Mouse (Mus musculus): ENCODE data around the gene Hcrt. TPM values are rescaled to one million over a fixed set of nuclear protein-coding genes. Genes with fewer than 3 reads are reported as not detected.
A peak's percentile ranks its signal among the peaks of the same experiment; 100 is the strongest.

The Hcrt gene
- polyA plus RNA-seq, 1 experiment from 2014 or later = not detected

GRCm38 (mm10) chr11:100789702-100790101 lies 27.0 kb upstream of the Hcrt start:
- Histone ChIP-seq H3K9ac (replicated peaks) (no peak overlapping the region), H3K36me3 (peaks cover 65% of the 10 kb centered on the region), H3K4me1 (replicated peaks) (peaks cover 21% of the 10 kb centered on the region), H3K4me2 (no peak overlapping the region), H3K27ac (no peak overlapping the region), H3K27me3 (no peaks in the 10 kb centered on the region), H3K4me3 (replicated peaks) (no peak overlapping the region), H3K9me3 (no peaks in the 10 kb centered on the region)
- WGBS = 74% methylated on average over 3 of the region's 3 CpGs
- no peak for ATAC-seq (ENCODE audit: insufficient number of reproducible peaks, insufficient read depth, low FRiP score, low TSS enrichment, low read depth)

GRCm38 (mm10) chr11:100785774-100786173 lies 23.0 kb upstream of the Hcrt start:
- Histone ChIP-seq H3K4me1 (replicated peaks) (peaks cover 21% of the 10 kb centered on the region), H3K36me3 (peaks cover 66% of the 10 kb centered on the region)
- 93% methylated on average over 2 of the region's 2 CpGs for WGBS

GRCm38 (mm10) chr11:100784286-100784685 lies 21.6 kb upstream of the Hcrt start:
- H3K27me3 ChIP-seq = no peaks in the 10 kb centered on the region
- no peaks in the 10 kb centered on the region for H3K9me3 ChIP-seq
- 88% methylated on average over 8 of the region's 8 CpGs for WGBS
- no peak overlapping the region for H3K9ac ChIP-seq (replicated peaks)
- H3K4me3 ChIP-seq (replicated peaks) = no peak overlapping the region
- peaks cover 21% of the 10 kb centered on the region for H3K4me1 ChIP-seq (replicated peaks)
- ATAC-seq (ENCODE audit: insufficient number of reproducible peaks, insufficient read depth, low FRiP score, low TSS enrichment, low read depth) = no peak
- no peak overlapping the region for H3K4me2 ChIP-seq
- H3K36me3 ChIP-seq = peaks cover 62% of the 10 kb centered on the region
- H3K27ac ChIP-seq = no peak overlapping the region

More at GRCm38 (mm10) chr11:100785774-100786173, 23.0 kb upstream of the Hcrt start:
- no peak overlapping the region for H3K27ac ChIP-seq
- H3K27me3 ChIP-seq = no peaks in the 10 kb centered on the region
- no peak overlapping the region for H3K4me2 ChIP-seq
- H3K9ac ChIP-seq (replicated peaks) = no peak overlapping the region
- ATAC-seq (ENCODE audit: insufficient number of reproducible peaks, insufficient read depth, low FRiP score, low TSS enrichment, low read depth) = no peak
- no peaks in the 10 kb centered on the region for H3K9me3 ChIP-seq
- H3K4me3 ChIP-seq (replicated peaks) = no peak overlapping the region

- H3K27me3 ChIP-seq = no peaks in the 10 kb centered on the region
- no peak overlapping the region for H3K9ac ChIP-seq (replicated peaks)
- H3K27ac ChIP-seq = no peak overlapping the region
- H3K4me2 ChIP-seq = no peak overlapping the region
- 86% methylated on average over 13 of the region's 13 CpGs for WGBS
- H3K36me3 ChIP-seq = peaks cover 62% of the 10 kb centered on the region
- H3K9me3 ChIP-seq = no peaks in the 10 kb centered on the region
- peaks cover 14% of the 10 kb centered on the region for H3K4me1 ChIP-seq (replicated peaks)
- ATAC-seq (ENCODE audit: insufficient number of reproducible peaks, insufficient read depth, low FRiP score, low TSS enrichment, low read depth) = no peak
- H3K4me3 ChIP-seq (replicated peaks) = no peak overlapping the region
These were observed 19.8 kb upstream of the Hcrt start for GRCm38 (mm10) chr11:100782568-100782967.

GRCm38 (mm10) chr11:100781763-100782475 lies 19.2 kb upstream of the Hcrt start:
- H3K4me1 ChIP-seq (replicated peaks) = peaks cover 9% of the 10 kb centered on the region
- WGBS = 90% methylated on average over 15 of the region's 15 CpGs
- H3K27me3 ChIP-seq = no peaks in the 10 kb centered on the region
- no peak overlapping the region for H3K9ac ChIP-seq (replicated peaks)
- H3K27ac ChIP-seq = no peak overlapping the region
- no peak for ATAC-seq (ENCODE audit: insufficient number of reproducible peaks, insufficient read depth, low FRiP score, low TSS enrichment, low read depth)
- peaks cover 57% of the 10 kb centered on the region for H3K36me3 ChIP-seq
- no peak overlapping the region for H3K4me3 ChIP-seq (replicated peaks)
- no peaks in the 10 kb centered on the region for H3K9me3 ChIP-seq
- no peak overlapping the region for H3K4me2 ChIP-seq

- WGBS = 76% methylated on average over 8 of the region's 8 CpGs
- H3K9me3 ChIP-seq = no peaks in the 10 kb centered on the region
- no peak overlapping the region for H3K9ac ChIP-seq (replicated peaks)
- no peak overlapping the region for H3K4me2 ChIP-seq
- no peak overlapping the region for H3K4me3 ChIP-seq (replicated peaks)
- H3K4me1 ChIP-seq (replicated peaks) = no peaks in the 10 kb centered on the region
- H3K27ac ChIP-seq = no peak overlapping the region
- H3K27me3 ChIP-seq = no peaks in the 10 kb centered on the region
- ATAC-seq (ENCODE audit: insufficient number of reproducible peaks, insufficient read depth, low FRiP score, low TSS enrichment, low read depth) = no peak
- H3K36me3 ChIP-seq = peaks cover 48% of the 10 kb centered on the region; the same call in 1 of the 2 replicates
These were observed 17.5 kb upstream of the Hcrt start for GRCm38 (mm10) chr11:100780247-100780646.

GRCm38 (mm10) chr11:100778069-100778468 lies 15.3 kb upstream of the Hcrt start:
- 78% methylated on average over 3 of the region's 3 CpGs for WGBS
- Histone ChIP-seq H3K27me3 (no peaks in the 10 kb centered on the region), H3K27ac (no peak overlapping the region), H3K36me3 (peaks cover 30% of the 10 kb centered on the region; the same call in 1 of the 2 replicates), H3K4me2 (no peak overlapping the region), H3K9ac (replicated peaks) (no peak overlapping the region), H3K4me1 (replicated peaks) (no peaks in the 10 kb centered on the region), H3K9me3 (no peaks in the 10 kb centered on the region), H3K4me3 (replicated peaks) (no peak overlapping the region)
- no peak for ATAC-seq (ENCODE audit: insufficient number of reproducible peaks, insufficient read depth, low FRiP score, low TSS enrichment, low read depth)

- no peaks in the 10 kb centered on the region for H3K4me1 ChIP-seq (replicated peaks)
- H3K36me3 ChIP-seq = peaks cover 17% of the 10 kb centered on the region; the same call in 1 of the 2 replicates
- no peaks in the 10 kb centered on the region for H3K9me3 ChIP-seq
- H3K4me3 ChIP-seq (replicated peaks) = no peak overlapping the region
- no peak overlapping the region for H3K9ac ChIP-seq (replicated peaks)
- no peak overlapping the region for H3K27ac ChIP-seq
- no peak overlapping the region for H3K4me2 ChIP-seq
- WGBS = 85% methylated on average over 10 of the region's 10 CpGs
- no peak for ATAC-seq (ENCODE audit: insufficient number of reproducible peaks, insufficient read depth, low FRiP score, low TSS enrichment, low read depth)
- no peaks in the 10 kb centered on the region for H3K27me3 ChIP-seq
These were observed 13.2 kb upstream of the Hcrt start for GRCm38 (mm10) chr11:100775921-100776320.

GRCm38 (mm10) chr11:100774261-100774660 lies 11.5 kb upstream of the Hcrt start:
- no peak overlapping the region for H3K4me2 ChIP-seq
- no peak overlapping the region for H3K9ac ChIP-seq (replicated peaks)
- WGBS = 79% methylated on average over 4 of the region's 4 CpGs
- H3K9me3 ChIP-seq = no peaks in the 10 kb centered on the region
- ATAC-seq (ENCODE audit: insufficient number of reproducible peaks, insufficient read depth, low FRiP score, low TSS enrichment, low read depth) = no peak
- H3K27ac ChIP-seq = no peak overlapping the region
- peaks cover 7% of the 10 kb centered on the region; the same call in 1 of the 2 replicates for H3K36me3 ChIP-seq
- H3K4me3 ChIP-seq (replicated peaks) = no peak overlapping the region
- H3K27me3 ChIP-seq = no peaks in the 10 kb centered on the region
- peaks cover 7% of the 10 kb centered on the region for H3K4me1 ChIP-seq (replicated peaks)

- ATAC-seq (ENCODE audit: insufficient number of reproducible peaks, insufficient read depth, low FRiP score, low TSS enrichment, low read depth) = no peak
- Histone ChIP-seq H3K4me1 (replicated peaks) (peaks cover 7% of the 10 kb centered on the region), H3K27me3 (no peaks in the 10 kb centered on the region), H3K27ac (peak within 1 kb of the TSS; percentile 62; the same call in 1 of the 2 replicates), H3K9me3 (no peaks in the 10 kb centered on the region), H3K36me3 (no peaks in the 10 kb centered on the region), H3K4me2 (peak within 1 kb of the TSS; percentile 60), H3K4me3 (replicated peaks) (peak within 1 kb of the TSS; percentile 59), H3K9ac (replicated peaks) (peak within 1 kb of the TSS; percentile 59)
- 17% methylated on average over 17 of the region's 17 CpGs for WGBS
These were observed 8.1 kb upstream of the Hcrt start, which contains the start of gene Ghdc for GRCm38 (mm10) chr11:100770646-100771408. Ghdc (minus strand) TSS chr11:100770957.

- H3K27me3 ChIP-seq = no peaks in the 10 kb centered on the region
- no peak for ATAC-seq (ENCODE audit: insufficient number of reproducible peaks, insufficient read depth, low FRiP score, low TSS enrichment, low read depth)
- H3K4me3 ChIP-seq (replicated peaks) = peak overlapping the region; percentile 59
- peaks cover 7% of the 10 kb centered on the region for H3K4me1 ChIP-seq (replicated peaks)
- no peaks in the 10 kb centered on the region for H3K36me3 ChIP-seq
- no peaks in the 10 kb centered on the region for H3K9me3 ChIP-seq
- H3K9ac ChIP-seq (replicated peaks) = peak overlapping the region; percentile 59
- H3K4me2 ChIP-seq = peak overlapping the region; percentile 60
- H3K27ac ChIP-seq = no peak overlapping the region
- 63% methylated on average over 6 of the region's 6 CpGs for WGBS
These were observed 7.2 kb upstream of the Hcrt start for GRCm38 (mm10) chr11:100769980-100770379.

Measured in limb, embryonic 12.5 days (tissue).